Mouse (Mus musculus): ENCODE results near the gene Chka.

Gene Chka

DNA sequence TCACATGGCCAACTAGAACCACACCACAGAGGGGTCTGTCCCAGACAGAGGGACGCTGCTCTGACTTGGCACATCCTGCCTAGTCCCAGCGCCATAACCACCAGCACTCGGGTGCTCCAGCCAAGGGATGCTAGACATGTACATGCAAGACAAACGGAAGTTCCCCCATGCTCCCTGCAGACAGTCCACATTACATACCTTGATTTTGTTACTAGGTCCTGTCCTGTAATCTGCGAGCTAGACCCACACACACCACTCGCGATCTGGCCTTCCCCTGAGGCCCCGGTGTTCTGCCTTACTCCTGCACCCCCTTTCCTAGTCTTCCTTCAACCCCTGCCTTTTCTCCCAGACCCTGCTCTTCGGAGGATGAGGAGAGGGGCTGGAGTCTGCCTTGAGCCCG is 54.8 kb downstream of the Chka start:
- Histone ChIP-seq H3K27me3 (ENCODE audit: insufficient read depth, low read length) (peaks cover 30% of the 10 kb centered on the region), H3K4me1 (replicated peaks; ENCODE audit: low read depth, low read length) (peaks cover 81% of the 10 kb centered on the region), H3K36me3 (ENCODE audit: insufficient read depth, low read length) (peaks cover 55% of the 10 kb centered on the region), H3K4me3 (replicated peaks; ENCODE audit: low read length) (peak overlapping the region; percentile 79), H3K9me3 (ENCODE audit: low read length) (no peaks in the 10 kb centered on the region)
- no peak for TF ChIP-seq CTCF (conservative IDR thresholded peaks at IDR 0.05; ENCODE audit: low read length)
- TF ChIP-seq POU5F1 (IDR thresholded peaks at IDR 0.05; ENCODE audit: borderline replicate concordance, low read length): no peak
- no peak for TF ChIP-seq NANOG (IDR thresholded peaks at IDR 0.05; ENCODE audit: borderline replicate concordance, low read length)

DNA sequence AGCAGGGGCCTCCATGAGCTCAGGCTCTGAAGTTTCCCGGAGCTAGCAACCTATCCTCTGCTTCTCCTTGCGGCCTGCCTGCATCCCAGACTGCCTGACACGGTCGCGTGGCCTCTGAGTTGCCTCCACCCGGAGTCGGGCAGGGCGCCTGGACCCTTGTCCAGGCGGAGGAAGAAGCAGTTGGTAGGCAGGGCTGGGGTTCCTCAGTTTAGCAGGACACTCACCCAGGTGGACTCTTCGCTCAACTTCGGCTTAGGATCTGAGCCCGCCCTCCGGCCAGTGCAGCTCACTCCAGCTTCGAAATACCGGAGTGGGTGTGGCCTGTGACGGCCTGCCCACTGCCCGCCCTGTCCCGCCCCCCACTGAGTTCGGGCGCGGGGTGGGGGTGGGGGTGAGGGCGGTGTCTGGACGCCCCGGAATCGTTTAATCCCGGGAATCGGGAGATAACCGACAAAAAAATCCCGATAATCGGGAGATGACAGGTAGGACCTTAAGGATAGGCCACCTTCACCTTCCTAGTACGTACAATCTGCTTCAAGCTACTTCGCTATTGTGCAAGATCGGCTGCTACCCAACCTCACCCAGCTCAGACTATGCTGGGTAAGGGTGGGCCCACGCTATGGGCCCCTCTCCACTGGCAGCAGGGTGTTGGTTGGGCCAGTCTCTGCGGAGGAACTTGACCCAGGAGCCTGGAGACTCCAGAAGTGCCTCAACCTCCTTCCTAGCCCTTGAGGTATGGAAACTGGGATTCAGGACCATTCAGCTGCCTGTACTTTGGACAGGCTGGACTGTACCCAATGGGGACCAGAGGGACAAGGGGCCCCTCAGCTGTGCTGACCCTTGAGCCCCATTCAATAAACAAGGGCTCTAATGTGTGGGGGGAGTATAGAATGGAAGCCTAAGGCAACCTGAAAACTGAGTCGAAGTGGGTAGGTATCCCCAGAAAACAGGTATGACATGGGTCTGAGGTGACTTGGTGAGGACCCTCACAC is 55.5 kb downstream of the Chka start, which contains the start of gene Tcirg1:
Gene Tcirg1 (minus strand): TSS at position 339 of the 992 bp plus-strand sequence.
- peak within 1 kb of the TSS; percentile 79 for H3K4me3 ChIP-seq (replicated peaks; ENCODE audit: low read length)
- no peak for TF ChIP-seq NANOG (IDR thresholded peaks at IDR 0.05; ENCODE audit: borderline replicate concordance, low read length)
- TF ChIP-seq CTCF (conservative IDR thresholded peaks at IDR 0.05; ENCODE audit: low read length): no peak
- no peak for TF ChIP-seq POU5F1 (IDR thresholded peaks at IDR 0.05; ENCODE audit: borderline replicate concordance, low read length)
- H3K36me3 ChIP-seq (ENCODE audit: insufficient read depth, low read length): peaks cover 50% of the 10 kb centered on the region
- peaks cover 30% of the 10 kb centered on the region for H3K27me3 ChIP-seq (ENCODE audit: insufficient read depth, low read length)
- no peaks in the 10 kb centered on the region for H3K9me3 ChIP-seq (ENCODE audit: low read length)
- H3K4me1 ChIP-seq (replicated peaks; ENCODE audit: low read depth, low read length): peaks cover 84% of the 10 kb centered on the region

DNA sequence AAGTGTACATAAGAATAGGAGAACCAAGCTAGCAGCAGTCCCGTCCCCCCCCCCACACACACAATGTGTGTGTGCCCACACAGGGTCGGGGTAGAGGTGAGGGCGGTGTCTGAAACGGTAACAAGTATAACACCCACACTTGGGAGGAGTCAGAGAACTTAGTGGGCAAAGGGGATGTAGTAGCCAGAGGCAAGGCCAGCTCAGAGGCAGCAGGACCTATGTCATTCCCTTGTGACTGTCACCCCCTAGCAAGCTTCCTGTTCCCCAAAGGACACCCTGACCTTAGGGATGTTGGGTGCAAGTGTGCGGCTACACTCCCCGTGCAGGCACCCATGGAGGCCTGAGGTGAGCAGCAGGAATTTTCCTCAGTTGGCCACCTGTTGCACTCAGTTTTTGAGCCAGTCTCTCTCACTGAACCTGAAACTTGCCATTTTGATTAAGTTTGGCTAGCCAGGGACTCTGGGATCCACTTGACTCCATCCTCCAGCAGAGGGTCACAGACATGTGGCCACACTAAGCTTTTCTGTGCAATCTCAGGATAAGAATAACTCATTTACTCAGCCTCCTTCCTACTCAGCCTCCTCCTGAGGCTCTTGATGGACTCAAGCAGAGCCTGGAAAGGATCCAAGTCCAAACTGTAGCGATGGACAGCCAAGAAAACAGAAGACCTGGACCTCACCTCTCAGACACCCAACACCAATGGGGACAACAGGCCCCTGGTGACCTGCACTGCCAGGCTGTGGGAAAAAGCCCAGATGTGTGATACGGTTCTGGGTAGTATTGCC is 56.5 kb downstream of the Chka start:
- Histone ChIP-seq H3K4me1 (replicated peaks; ENCODE audit: low read depth, low read length) (peaks cover 75% of the 10 kb centered on the region), H3K4me3 (replicated peaks; ENCODE audit: low read length) (no peak overlapping the region), H3K9me3 (ENCODE audit: low read length) (no peaks in the 10 kb centered on the region), H3K36me3 (ENCODE audit: insufficient read depth, low read length) (peaks cover 43% of the 10 kb centered on the region), H3K27me3 (ENCODE audit: insufficient read depth, low read length) (peaks cover 27% of the 10 kb centered on the region)
- TF ChIP-seq POU5F1 (IDR thresholded peaks at IDR 0.05; ENCODE audit: borderline replicate concordance, low read length): no peak
- no peak for TF ChIP-seq NANOG (IDR thresholded peaks at IDR 0.05; ENCODE audit: borderline replicate concordance, low read length)
- TF ChIP-seq CTCF (conservative IDR thresholded peaks at IDR 0.05; ENCODE audit: low read length): no peak

DNA sequence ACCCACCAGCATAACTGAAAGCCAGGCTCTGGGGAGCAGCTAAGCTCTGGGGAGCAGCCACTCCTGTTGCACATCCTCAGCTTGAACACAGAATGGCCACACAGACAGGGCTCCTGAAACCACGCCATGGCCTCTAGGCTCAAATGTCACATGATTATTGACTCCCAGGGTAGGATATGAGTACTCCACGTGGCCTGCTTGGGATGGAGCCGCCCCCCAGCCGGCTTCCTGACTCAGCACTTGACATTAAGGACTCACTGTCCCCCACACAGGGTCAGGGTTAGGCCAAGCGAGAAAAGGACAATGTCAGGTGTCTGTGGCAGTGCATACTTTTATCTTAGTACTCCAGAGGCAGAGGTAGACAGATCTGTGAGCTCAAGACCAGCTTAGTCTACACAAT is 58.6 kb downstream of the Chka start:
- H3K36me3 ChIP-seq (ENCODE audit: insufficient read depth, low read length): peaks cover 50% of the 10 kb centered on the region
- H3K4me3 ChIP-seq (replicated peaks; ENCODE audit: low read length): no peak overlapping the region
- H3K9me3 ChIP-seq (ENCODE audit: low read length): no peaks in the 10 kb centered on the region
- H3K27me3 ChIP-seq (ENCODE audit: insufficient read depth, low read length): peaks cover 20% of the 10 kb centered on the region
- H3K4me1 ChIP-seq (replicated peaks; ENCODE audit: low read depth, low read length): peaks cover 66% of the 10 kb centered on the region
- TF ChIP-seq NANOG (IDR thresholded peaks at IDR 0.05; ENCODE audit: borderline replicate concordance, low read length): no peak
- no peak for TF ChIP-seq POU5F1 (IDR thresholded peaks at IDR 0.05; ENCODE audit: borderline replicate concordance, low read length)
- no peak for TF ChIP-seq CTCF (conservative IDR thresholded peaks at IDR 0.05; ENCODE audit: low read length)

DNA sequence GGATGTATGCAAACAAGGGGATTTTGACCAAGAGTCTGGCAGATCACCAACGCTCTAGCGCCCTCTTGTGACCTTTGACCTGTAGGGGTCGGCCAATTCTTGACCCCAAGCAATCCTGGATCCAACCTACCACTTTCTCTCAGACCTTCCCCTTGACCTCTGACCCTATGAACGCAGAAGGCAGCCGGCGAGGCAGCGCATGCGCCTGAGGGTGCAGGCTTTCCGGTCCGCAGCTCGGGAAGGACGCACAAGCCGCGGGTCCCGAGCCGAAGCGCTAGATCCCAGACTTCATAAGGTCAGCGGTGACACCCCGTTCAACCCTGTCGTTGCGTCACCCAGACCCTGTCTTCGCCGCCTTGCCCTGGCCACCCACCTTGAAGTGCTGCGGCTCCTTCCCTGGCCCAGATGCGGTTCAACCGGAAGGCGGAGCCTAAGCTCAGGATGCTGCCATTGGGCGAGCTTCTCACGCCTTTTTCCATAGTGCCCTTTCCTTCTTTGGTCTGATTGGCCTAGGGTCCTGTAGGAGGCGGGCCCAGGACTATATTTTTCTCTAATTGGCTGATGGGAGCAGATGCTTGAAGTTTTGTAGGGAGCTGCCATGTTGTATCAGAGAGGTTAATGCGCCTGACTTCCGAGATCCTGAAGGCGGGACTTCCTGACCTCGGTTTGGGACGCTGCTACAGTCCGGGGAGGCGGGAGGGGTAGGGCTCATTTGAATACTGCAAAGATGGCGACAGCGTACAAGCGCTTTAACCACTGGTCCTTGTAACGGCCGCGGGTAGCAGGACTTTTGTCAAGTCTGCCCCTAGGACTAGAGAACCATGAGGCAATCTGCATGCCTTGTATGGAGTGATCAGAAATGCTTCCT is 61.0 kb downstream of the Chka start, which contains the start of gene Ndufs8:
Gene Ndufs8 (minus strand): TSS at position 438 of the 868 bp plus-strand sequence.
- TF ChIP-seq CTCF (conservative IDR thresholded peaks at IDR 0.05; ENCODE audit: low read length): peak; percentile 33
- TF ChIP-seq POU5F1 (IDR thresholded peaks at IDR 0.05; ENCODE audit: borderline replicate concordance, low read length): no peak
- no peak for TF ChIP-seq NANOG (IDR thresholded peaks at IDR 0.05; ENCODE audit: borderline replicate concordance, low read length)
- Histone ChIP-seq H3K27me3 (ENCODE audit: insufficient read depth, low read length) (peaks cover under 1% of the 10 kb centered on the region; the same call in 1 of the 2 replicates), H3K9me3 (ENCODE audit: low read length) (no peaks in the 10 kb centered on the region), H3K4me3 (replicated peaks; ENCODE audit: low read length) (peak within 1 kb of the TSS; percentile 90), H3K36me3 (ENCODE audit: insufficient read depth, low read length) (peaks cover 53% of the 10 kb centered on the region), H3K4me1 (replicated peaks; ENCODE audit: low read depth, low read length) (peaks cover 49% of the 10 kb centered on the region)

DNA sequence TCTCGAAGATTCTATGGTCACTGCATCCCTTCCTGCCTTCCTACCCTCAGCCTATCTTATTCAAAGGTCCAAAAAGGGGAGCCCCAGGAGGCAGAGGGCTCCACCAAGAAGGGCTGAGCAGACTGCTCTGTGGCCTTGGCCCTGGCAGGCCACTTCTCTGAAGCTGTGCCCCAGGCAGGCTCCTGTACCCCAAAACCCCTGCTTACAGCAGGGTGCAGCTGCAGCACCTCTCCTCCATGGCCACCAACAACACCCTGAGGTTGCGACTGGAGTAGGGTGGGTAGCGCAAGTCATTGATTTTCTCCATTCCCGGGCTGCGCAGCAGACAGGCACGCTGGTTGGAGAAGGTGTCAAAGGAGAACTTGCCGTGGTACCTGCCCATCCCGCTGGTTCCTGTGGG is 62.1 kb downstream of the Chka start:
- H3K4me3 ChIP-seq (replicated peaks; ENCODE audit: low read length): peak overlapping the region; percentile 90
- H3K36me3 ChIP-seq (ENCODE audit: insufficient read depth, low read length): peaks cover 42% of the 10 kb centered on the region
- TF ChIP-seq NANOG (IDR thresholded peaks at IDR 0.05; ENCODE audit: borderline replicate concordance, low read length) (no peak), CTCF (conservative IDR thresholded peaks at IDR 0.05; ENCODE audit: low read length) (no peak), POU5F1 (IDR thresholded peaks at IDR 0.05; ENCODE audit: borderline replicate concordance, low read length) (no peak)
- H3K9me3 ChIP-seq (ENCODE audit: low read length): no peaks in the 10 kb centered on the region
- H3K4me1 ChIP-seq (replicated peaks; ENCODE audit: low read depth, low read length): peaks cover 52% of the 10 kb centered on the region
- no peaks in the 10 kb centered on the region for H3K27me3 ChIP-seq (ENCODE audit: insufficient read depth, low read length)

DNA sequence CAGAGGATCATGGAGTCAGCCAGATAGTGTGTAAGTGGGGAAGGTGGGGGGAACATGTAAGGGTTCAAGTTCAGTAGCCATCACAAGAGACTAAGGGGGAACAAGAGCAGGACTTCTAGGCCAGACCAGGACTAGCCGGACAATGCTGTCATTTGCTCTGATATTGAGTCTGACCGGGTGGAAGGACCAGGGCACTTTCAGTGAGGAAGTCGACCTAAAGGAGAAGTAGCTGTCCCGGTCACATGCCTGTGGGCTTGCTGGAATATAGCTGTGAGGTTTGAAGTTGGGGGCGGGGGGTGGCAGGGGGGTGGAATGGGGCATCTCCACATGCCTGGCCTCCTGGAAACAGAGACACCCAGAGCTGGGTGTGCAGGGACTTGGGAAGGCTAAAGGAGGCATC is 63.0 kb downstream of the Chka start:
- no peaks in the 10 kb centered on the region for H3K27me3 ChIP-seq (ENCODE audit: insufficient read depth, low read length)
- peaks cover 60% of the 10 kb centered on the region for H3K4me1 ChIP-seq (replicated peaks; ENCODE audit: low read depth, low read length)
- peaks cover 34% of the 10 kb centered on the region for H3K36me3 ChIP-seq (ENCODE audit: insufficient read depth, low read length)
- H3K4me3 ChIP-seq (replicated peaks; ENCODE audit: low read length): no peak overlapping the region
- no peaks in the 10 kb centered on the region for H3K9me3 ChIP-seq (ENCODE audit: low read length)
- no peak for TF ChIP-seq NANOG (IDR thresholded peaks at IDR 0.05; ENCODE audit: borderline replicate concordance, low read length)
- no peak for TF ChIP-seq CTCF (conservative IDR thresholded peaks at IDR 0.05; ENCODE audit: low read length)

Data from E14TG2a.4 (cell line).